Mouse (Mus musculus) lung, adult 18-20 months (tissue): Measurements from ENCODE around the gene Spon2.

Source experiments
- DNase-seq, 2 experiments: peaks; one replicate each; pipeline ENCODE4 v3.0.0; 2022; ENCODE audit warnings: mixed read lengths in 2 of 2

Gene Spon2

GRCm38 (mm10) chr5:33218081-33218480, at the start of gene Spon2:
Gene Spon2, minus strand, starts transcription at chr5:33218455.
- DNase-seq: peak in 1 of 2 experiments; percentile 29

GRCm38 (mm10) chr5:33254416-33254815, 36.2 kb upstream of the Spon2 start:
- DNase-seq: no peak

- no peak for DNase-seq
Observed at GRCm38 (mm10) chr5:33248186-33248585, 29.9 kb upstream of the Spon2 start.

- no peak for DNase-seq
Observed at GRCm38 (mm10) chr5:33247387-33247786, 29.1 kb upstream of the Spon2 start.

GRCm38 (mm10) chr5:33245701-33246100, 27.4 kb upstream of the Spon2 start:
- DNase-seq: peak; percentile 43 to 65

- peak in 1 of 2 experiments; percentile 20 for DNase-seq
Observed at GRCm38 (mm10) chr5:33244377-33244920, 26.2 kb upstream of the Spon2 start.

- DNase-seq: no peak
Observed at GRCm38 (mm10) chr5:33239934-33240333, 21.7 kb upstream of the Spon2 start.

- no peak for DNase-seq
Observed at GRCm38 (mm10) chr5:33239111-33239714, 21.0 kb upstream of the Spon2 start.

GRCm38 (mm10) chr5:33238256-33238645, 20.0 kb upstream of the Spon2 start:
- DNase-seq: no peak

GRCm38 (mm10) chr5:33237600-33238255, 19.5 kb upstream of the Spon2 start:
- DNase-seq: no peak

- DNase-seq: peak; percentile 37 to 43
Observed at GRCm38 (mm10) chr5:33234391-33235031, 16.3 kb upstream of the Spon2 start.

- no peak for DNase-seq
Observed at GRCm38 (mm10) chr5:33232791-33233190, 14.5 kb upstream of the Spon2 start.

GRCm38 (mm10) chr5:33230285-33230684, 12.0 kb upstream of the Spon2 start:
- DNase-seq: no peak

- DNase-seq: peak in 1 of 2 experiments; percentile 41
Observed at GRCm38 (mm10) chr5:33228428-33228827, 10.2 kb upstream of the Spon2 start.

GRCm38 (mm10) chr5:33225673-33226072, 7.4 kb upstream of the Spon2 start:
- no peak for DNase-seq

GRCm38 (mm10) chr5:33224491-33224890, 6.2 kb upstream of the Spon2 start:
- no peak for DNase-seq

- DNase-seq: no peak
Observed at GRCm38 (mm10) chr5:33222841-33223744, 4.8 kb upstream of the Spon2 start.

- no peak for DNase-seq
Observed at GRCm38 (mm10) chr5:33222389-33222788, 4.1 kb upstream of the Spon2 start.

- peak; percentile 42 to 52 for DNase-seq
Observed at GRCm38 (mm10) chr5:33220350-33221044, 2.2 kb upstream of the Spon2 start.

- no peak for DNase-seq
Observed at GRCm38 (mm10) chr5:33219831-33220230, 1.6 kb upstream of the Spon2 start.

- no peak for DNase-seq
Observed at GRCm38 (mm10) chr5:33218746-33219449, 643 bp upstream of the Spon2 start.
